8 mouse cellular contexts compared by ENCODE assay signal in the genomic region with DNA sequence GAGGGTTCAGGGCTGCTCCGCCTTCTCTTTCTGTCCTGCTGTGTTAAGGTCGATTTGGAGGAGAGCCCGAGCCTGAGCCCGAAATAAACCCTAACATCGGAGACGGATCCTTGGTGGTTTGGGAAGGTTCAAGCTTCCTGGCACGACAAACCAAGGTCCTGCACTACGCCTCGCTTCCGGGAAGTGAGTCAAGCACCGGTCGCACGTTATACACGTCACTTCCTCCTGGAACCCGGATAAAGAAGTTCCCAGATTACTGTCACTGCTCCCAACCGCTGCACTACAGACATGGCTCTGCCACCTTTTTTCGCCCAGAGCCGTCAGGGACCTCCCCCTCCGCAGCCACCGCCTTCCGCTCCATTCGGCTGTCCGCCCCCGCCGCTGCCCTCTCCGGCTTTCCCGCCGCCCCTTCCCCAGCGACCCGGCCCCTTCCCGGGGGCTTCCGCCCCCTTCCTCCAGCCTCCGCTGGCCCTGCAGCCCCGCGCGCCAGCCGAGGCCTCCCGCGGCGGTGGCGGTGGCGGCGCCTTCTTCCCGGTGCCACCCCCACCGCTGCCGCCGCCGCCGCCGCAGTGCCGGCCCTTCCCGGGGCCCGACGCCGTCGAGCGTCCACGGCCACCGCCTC. TPM values are rescaled to one million over a fixed set of nuclear protein-coding genes. Genes with fewer than 3 reads are reported as not detected.
DNase-seq lines count a peak whose midpoint lies in the region; ATAC-seq lines count a peak whose summit lies in the region.

Pdcd7 (plus strand) TSS at position 251 of the 622 bp plus-strand sequence.

- H3K4me2 ChIP-seq in hindbrain, embryonic 15.5 days = peak within 1 kb of the TSS; percentile 92

- peak within 1 kb of the TSS; percentile 85 for H3K4me3 ChIP-seq in hindbrain, embryonic 15.5 days

- peaks cover 29% of the 10 kb centered on the region for H3K4me1 ChIP-seq in hindbrain, embryonic 15.5 days (replicated peaks)

- peak; percentile 91 for DNase-seq in T-cell, adult 2 months (ENCODE audit: low spot score)
- peak; percentile 95 to 99 for DNase-seq in cerebellum, postnatal 36 days
- peak; percentile 98 for DNase-seq in frontal cortex, postnatal 36 days (ENCODE audit: low spot score in 2 of 2)
- peak; percentile 92 for DNase-seq in left cerebral cortex, adult 11 months (ENCODE audit: low spot score)
- peak; percentile 95 for DNase-seq in lung, postnatal 4 days
- peak; percentile 97 for DNase-seq in retina, postnatal 7 days (ENCODE audit: low read depth, low spot score)
- peak; percentile 78 for DNase-seq in urinary bladder, adult 2 months (ENCODE audit: low spot score)

- no peaks in the 10 kb centered on the region for H3K9me3 ChIP-seq in hindbrain, embryonic 15.5 days

- H3K27me3 ChIP-seq in hindbrain, embryonic 15.5 days = no peaks in the 10 kb centered on the region

- H3K9ac ChIP-seq in hindbrain, embryonic 15.5 days = peak within 1 kb of the TSS; percentile 93

- H3K27ac ChIP-seq in hindbrain, embryonic 15.5 days (replicated peaks) = peak within 1 kb of the TSS; percentile 94

- ATAC-seq in hindbrain, embryonic 15.5 days (ENCODE audit: low FRiP score, low read depth) = peak; percentile 95

- WGBS in hindbrain, embryonic 15.5 days = 2% methylated on average over 49 of the region's 59 CpGs

- no peaks in the 10 kb centered on the region for H3K36me3 ChIP-seq in hindbrain, embryonic 15.5 days

RNA-seq across cellular contexts. Expression of gene Pdcd7, which starts in this region (rescaled TPM):
- polyA plus RNA-seq in hindbrain, embryonic 15.5 days (2015; fragmentation: Nextera tagmentation; extraction: Ambion mirVana) = 9.7 and 9.8 TPM in 2 replicates
- 12.9 and 14.4 TPM in 2 replicates for polyA plus RNA-seq in urinary bladder, adult 2 months (2012; rRNA removed)

Comparison
In these comparisons a context has a peak if more than half of its experiments do, and no peak if none do; other contexts are left out.
1. Peak in every context shown above with its lines: DNase-seq, ATAC-seq, H3K4me3 ChIP-seq and H3K27ac ChIP-seq.